Mouse (Mus musculus): ENCODE results near the gene Gm20388.

DNA sequence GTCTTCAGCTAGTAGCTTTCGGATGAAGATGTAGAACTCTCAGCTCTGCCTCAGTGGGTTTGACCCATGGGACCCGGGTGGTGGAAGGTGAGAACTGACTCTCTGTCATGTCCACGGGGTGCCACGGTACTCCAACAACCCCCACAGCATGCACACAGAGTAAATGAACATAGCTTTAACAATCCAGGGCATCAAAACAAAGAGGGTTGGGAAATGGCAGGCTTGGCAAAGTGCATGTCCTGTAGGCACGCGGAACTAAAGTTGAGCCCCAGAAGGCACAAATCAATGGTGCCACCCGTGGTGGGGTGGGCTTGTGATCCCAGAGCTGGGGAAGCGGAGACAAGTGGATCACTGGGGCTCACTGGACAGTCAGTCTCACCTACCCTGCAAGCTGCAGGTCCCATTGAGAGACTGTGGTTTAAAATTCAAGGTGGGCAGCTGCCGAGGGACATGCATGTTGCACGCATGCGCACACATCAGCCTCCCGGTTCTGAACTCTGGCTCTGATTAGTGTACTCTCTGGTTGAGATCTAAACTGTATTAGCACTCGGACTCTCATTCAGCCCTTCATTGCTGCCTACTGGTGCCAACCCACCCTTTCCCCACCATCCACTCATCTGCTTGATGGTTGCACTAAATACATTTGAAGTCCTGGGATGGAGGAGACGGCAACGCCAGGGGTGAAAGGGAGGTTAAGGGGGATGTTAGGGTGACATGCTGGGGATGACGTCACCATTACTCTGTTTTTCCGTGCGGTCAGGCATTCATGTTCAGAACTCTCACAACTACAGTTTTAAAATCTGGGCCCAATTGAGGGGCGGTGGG lies 2037.9 kb downstream of the Gm20388 start:
- TF ChIP-seq CTCF (IDR thresholded peaks at IDR 0.05; ENCODE audit: low read depth, low read length) (no peak), GATA1 (IDR thresholded peaks at IDR 0.05; ENCODE audit: borderline replicate concordance, low read length) (no peak)

Data from G1E (cell line).